Mouse (Mus musculus) 3134 (cell line): ENCODE results near the gene Ttc8.

Experiments used
- DNase-seq: peaks from one replicate; pipeline ENCODE4 v3.0.0-alpha.2; 2011; ENCODE audit warnings: low spot score; ENCODE audit not compliant: insufficient read length; ENCODE audit errors: extremely low read depth

Ttc8 gene

GRCm38 (mm10) chr12:99024430-99024960 lies 104.1 kb downstream of the Ttc8 start:
- no peak for DNase-seq

- no peak for DNase-seq
Measured at GRCm38 (mm10) chr12:99026291-99026690, 105.9 kb downstream of the Ttc8 start.

GRCm38 (mm10) chr12:99028665-99029064 lies 108.3 kb downstream of the Ttc8 start:
- no peak for DNase-seq

- no peak for DNase-seq
Measured at GRCm38 (mm10) chr12:99030022-99030421, 109.6 kb downstream of the Ttc8 start.
